Mouse (Mus musculus): ENCODE data around the gene Gcnt2. TPM values are rescaled to one million over a fixed set of nuclear protein-coding genes. Genes with fewer than 3 reads are reported as not detected.

The Gcnt2 gene
- polyA plus RNA-seq, 1 experiment, result 57.5 TPM

DNA sequence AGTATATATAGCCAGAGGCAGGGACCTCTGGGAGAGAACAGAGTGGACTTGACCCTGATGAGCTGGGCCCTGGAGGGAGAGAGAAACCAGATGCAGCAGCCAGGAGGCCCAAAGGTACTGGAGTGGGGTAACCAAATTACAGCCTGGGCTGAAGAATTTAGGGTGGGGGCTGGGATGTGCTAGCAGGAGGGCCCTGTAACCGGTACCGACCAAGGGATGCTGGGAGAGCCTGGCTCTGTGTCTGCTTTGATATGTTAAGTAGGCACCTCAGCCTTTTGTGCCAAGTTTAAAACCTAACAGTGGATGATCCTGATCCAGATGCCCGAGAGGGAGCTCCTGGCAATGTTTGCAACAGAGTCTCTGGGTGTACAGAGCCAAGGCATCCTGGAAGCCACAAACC, 84.8 kb downstream of the Gcnt2 start:
- Histone ChIP-seq H3K4me1 (ENCODE audit: control insufficient read depth, insufficient read depth, low read length) (peaks cover 12% of the 10 kb centered on the region), H3K9me3 (replicated peaks; ENCODE audit: control insufficient read depth, insufficient read depth, low read length, poor library complexity, severe bottlenecking) (no peaks in the 10 kb centered on the region), H3K36me3 (ENCODE audit: control insufficient read depth, insufficient read depth, low read length, poor library complexity, severe bottlenecking) (peaks cover 9% of the 10 kb centered on the region), H3K9ac (ENCODE audit: low read depth, poor library complexity, severe bottlenecking) (peak overlapping the region; percentile 27), H3K27ac (ENCODE audit: insufficient read depth, low read length) (peak overlapping the region; percentile 83), H3K27me3 (ENCODE audit: control insufficient read depth, insufficient read depth, low read length, poor library complexity, severe bottlenecking) (no peaks in the 10 kb centered on the region), H3K4me3 (ENCODE audit: low read depth, low read length) (peak overlapping the region; percentile 33)
- TF ChIP-seq CTCF (IDR thresholded peaks at IDR 0.05; ENCODE audit: low read depth, low read length) (no peak), POLR2A (IDR thresholded peaks at IDR 0.05; ENCODE audit: insufficient read depth, low read length) (no peak), EP300 (IDR thresholded peaks at IDR 0.05; ENCODE audit: insufficient read depth, low read depth, low read length) (peak; percentile 88)

DNA sequence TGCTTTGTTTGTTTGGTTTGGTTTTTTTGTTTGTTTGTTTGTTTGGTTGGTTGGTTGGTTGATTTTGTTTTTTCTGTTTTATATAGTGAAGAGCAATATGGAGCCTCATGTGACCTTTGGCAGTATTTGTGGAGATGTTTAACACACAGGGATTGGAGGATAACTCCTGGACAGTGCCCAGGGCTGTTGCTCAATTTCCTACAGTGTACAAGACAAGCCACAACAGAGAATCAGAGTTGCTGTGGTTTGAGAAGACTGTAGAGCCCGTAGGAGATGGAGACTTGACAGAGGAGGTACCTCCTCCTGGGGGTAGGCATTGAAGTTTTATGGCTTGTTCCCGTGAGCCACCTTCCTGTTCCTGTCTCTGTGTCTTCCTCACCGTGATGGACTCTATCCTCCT, 87.0 kb downstream of the Gcnt2 start:
- no peak for TF ChIP-seq CTCF (IDR thresholded peaks at IDR 0.05; ENCODE audit: low read depth, low read length)
- no peak for TF ChIP-seq EP300 (IDR thresholded peaks at IDR 0.05; ENCODE audit: insufficient read depth, low read depth, low read length)
- TF ChIP-seq POLR2A (IDR thresholded peaks at IDR 0.05; ENCODE audit: insufficient read depth, low read length), result no peak
- no peaks in the 10 kb centered on the region for H3K27me3 ChIP-seq (ENCODE audit: control insufficient read depth, insufficient read depth, low read length, poor library complexity, severe bottlenecking)
- no peak overlapping the region for H3K9ac ChIP-seq (ENCODE audit: low read depth, poor library complexity, severe bottlenecking)
- no peak overlapping the region for H3K4me3 ChIP-seq (ENCODE audit: low read depth, low read length)
- H3K27ac ChIP-seq (ENCODE audit: insufficient read depth, low read length), result no peak overlapping the region
- peaks cover 9% of the 10 kb centered on the region for H3K36me3 ChIP-seq (ENCODE audit: control insufficient read depth, insufficient read depth, low read length, poor library complexity, severe bottlenecking)
- H3K4me1 ChIP-seq (ENCODE audit: control insufficient read depth, insufficient read depth, low read length), result peaks cover 7% of the 10 kb centered on the region
- no peaks in the 10 kb centered on the region for H3K9me3 ChIP-seq (replicated peaks; ENCODE audit: control insufficient read depth, insufficient read depth, low read length, poor library complexity, severe bottlenecking)

DNA sequence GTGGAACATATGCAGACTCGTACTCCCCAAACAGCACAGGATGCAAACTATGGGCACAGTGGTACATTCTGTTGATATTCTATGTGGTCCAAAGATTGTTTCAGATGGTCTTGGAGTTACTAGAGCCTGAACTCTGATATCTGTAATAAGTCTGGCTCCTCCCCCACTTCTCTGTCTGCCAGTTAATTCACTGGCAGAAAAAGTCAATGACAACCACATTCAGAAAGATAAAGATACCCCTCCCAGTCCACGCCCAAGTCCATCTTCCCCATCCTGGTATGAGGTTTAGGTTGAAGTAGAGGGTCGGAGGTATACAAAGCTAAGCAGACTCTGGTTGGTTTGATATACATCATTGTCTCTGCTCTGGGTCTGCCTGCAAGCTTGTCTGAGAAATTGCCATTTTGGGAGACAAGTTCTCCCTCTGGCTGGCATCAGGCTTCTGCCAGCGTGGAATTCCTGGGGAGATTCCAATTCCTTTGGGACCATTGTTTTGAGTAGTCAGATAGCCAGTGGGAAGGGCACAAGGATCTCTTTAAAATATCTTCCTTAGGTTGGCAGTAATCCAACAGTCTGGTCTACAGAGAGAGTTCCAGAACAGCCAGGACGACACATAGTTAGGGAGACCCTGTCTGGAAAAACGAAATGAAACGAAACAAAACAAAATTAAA, 88.1 kb downstream of the Gcnt2 start:
- H3K9ac ChIP-seq (ENCODE audit: low read depth, poor library complexity, severe bottlenecking), result no peak overlapping the region; the same call in 1 of the 2 replicates
- no peaks in the 10 kb centered on the region for H3K9me3 ChIP-seq (replicated peaks; ENCODE audit: control insufficient read depth, insufficient read depth, low read length, poor library complexity, severe bottlenecking)
- TF ChIP-seq POLR2A (IDR thresholded peaks at IDR 0.05; ENCODE audit: insufficient read depth, low read length), result no peak
- no peak for TF ChIP-seq CTCF (IDR thresholded peaks at IDR 0.05; ENCODE audit: low read depth, low read length)
- no peak for TF ChIP-seq EP300 (IDR thresholded peaks at IDR 0.05; ENCODE audit: insufficient read depth, low read depth, low read length)
- H3K27me3 ChIP-seq (ENCODE audit: control insufficient read depth, insufficient read depth, low read length, poor library complexity, severe bottlenecking), result no peaks in the 10 kb centered on the region
- H3K4me3 ChIP-seq (ENCODE audit: low read depth, low read length), result no peak overlapping the region
- peak overlapping the region; percentile 14; the same call in 1 of the 2 replicates for H3K27ac ChIP-seq (ENCODE audit: insufficient read depth, low read length)
- H3K36me3 ChIP-seq (ENCODE audit: control insufficient read depth, insufficient read depth, low read length, poor library complexity, severe bottlenecking), result peaks cover 9% of the 10 kb centered on the region
- H3K4me1 ChIP-seq (ENCODE audit: control insufficient read depth, insufficient read depth, low read length), result peaks cover 10% of the 10 kb centered on the region

DNA sequence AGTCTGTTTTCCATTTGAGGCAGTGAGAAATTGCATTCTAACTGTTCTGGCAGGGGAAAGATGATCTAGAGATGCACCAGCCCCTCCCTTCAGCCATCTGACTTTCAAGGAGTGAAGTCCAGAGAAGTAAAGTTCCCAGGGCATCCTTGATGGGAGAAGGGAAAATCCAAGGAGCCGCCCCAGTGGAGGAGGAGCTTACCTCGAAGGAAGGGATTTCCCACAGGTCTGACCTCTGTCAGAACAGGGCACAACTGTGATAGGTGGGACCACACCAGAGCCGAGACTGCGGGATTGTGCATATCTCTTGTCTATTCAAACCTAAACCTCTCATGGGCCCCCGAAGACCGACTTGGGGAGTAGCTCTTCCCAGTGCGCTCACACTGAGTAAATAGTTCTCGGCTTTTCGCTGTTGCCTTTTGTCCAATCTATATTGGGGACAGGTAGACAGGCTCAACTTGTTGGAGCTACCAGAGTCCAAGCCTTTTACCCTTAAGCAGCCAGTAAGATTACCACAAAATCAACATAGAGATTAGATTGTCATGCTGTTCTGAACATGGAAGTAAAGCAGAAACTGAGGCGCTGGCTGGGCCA, 91.9 kb downstream of the Gcnt2 start:
- Histone ChIP-seq H3K27me3 (ENCODE audit: control insufficient read depth, insufficient read depth, low read length, poor library complexity, severe bottlenecking) (no peaks in the 10 kb centered on the region), H3K4me1 (ENCODE audit: control insufficient read depth, insufficient read depth, low read length) (peaks cover 5% of the 10 kb centered on the region), H3K4me3 (ENCODE audit: low read depth, low read length) (no peak overlapping the region), H3K9ac (ENCODE audit: low read depth, poor library complexity, severe bottlenecking) (no peak overlapping the region), H3K27ac (ENCODE audit: insufficient read depth, low read length) (peak overlapping the region; percentile 46; the same call in 1 of the 2 replicates), H3K36me3 (ENCODE audit: control insufficient read depth, insufficient read depth, low read length, poor library complexity, severe bottlenecking) (peaks cover 18% of the 10 kb centered on the region), H3K9me3 (replicated peaks; ENCODE audit: control insufficient read depth, insufficient read depth, low read length, poor library complexity, severe bottlenecking) (no peaks in the 10 kb centered on the region)
- TF ChIP-seq POLR2A (IDR thresholded peaks at IDR 0.05; ENCODE audit: insufficient read depth, low read length), result no peak
- no peak for TF ChIP-seq CTCF (IDR thresholded peaks at IDR 0.05; ENCODE audit: low read depth, low read length)
- no peak for TF ChIP-seq EP300 (IDR thresholded peaks at IDR 0.05; ENCODE audit: insufficient read depth, low read depth, low read length)

DNA sequence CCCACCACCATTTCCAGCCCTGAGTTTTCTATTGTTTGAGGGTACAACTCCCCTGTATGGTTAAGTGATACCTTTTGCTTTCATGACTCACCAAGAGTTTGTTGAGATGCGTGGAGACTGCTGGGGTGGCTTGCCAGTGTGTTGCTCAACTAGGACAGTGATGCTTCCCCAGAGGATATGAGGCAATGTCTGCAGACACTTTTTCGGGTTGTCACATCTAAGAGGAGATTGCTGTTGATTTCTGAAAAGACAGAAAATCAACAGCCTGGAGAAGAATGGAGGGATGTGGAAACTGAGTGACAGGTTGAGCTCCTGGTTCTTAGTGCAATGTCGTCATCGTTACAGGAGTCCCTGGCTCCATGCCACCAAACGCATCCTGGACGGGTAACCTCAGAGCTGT, 93.7 kb downstream of the Gcnt2 start:
- peaks cover 3% of the 10 kb centered on the region for H3K4me1 ChIP-seq (ENCODE audit: control insufficient read depth, insufficient read depth, low read length)
- no peak overlapping the region for H3K9ac ChIP-seq (ENCODE audit: low read depth, poor library complexity, severe bottlenecking)
- no peaks in the 10 kb centered on the region for H3K9me3 ChIP-seq (replicated peaks; ENCODE audit: control insufficient read depth, insufficient read depth, low read length, poor library complexity, severe bottlenecking)
- TF ChIP-seq CTCF (IDR thresholded peaks at IDR 0.05; ENCODE audit: low read depth, low read length) (no peak), POLR2A (IDR thresholded peaks at IDR 0.05; ENCODE audit: insufficient read depth, low read length) (no peak), EP300 (IDR thresholded peaks at IDR 0.05; ENCODE audit: insufficient read depth, low read depth, low read length) (no peak)
- H3K4me3 ChIP-seq (ENCODE audit: low read depth, low read length), result no peak overlapping the region
- peaks cover 22% of the 10 kb centered on the region for H3K36me3 ChIP-seq (ENCODE audit: control insufficient read depth, insufficient read depth, low read length, poor library complexity, severe bottlenecking)
- H3K27me3 ChIP-seq (ENCODE audit: control insufficient read depth, insufficient read depth, low read length, poor library complexity, severe bottlenecking), result no peaks in the 10 kb centered on the region
- H3K27ac ChIP-seq (ENCODE audit: insufficient read depth, low read length), result no peak overlapping the region

DNA sequence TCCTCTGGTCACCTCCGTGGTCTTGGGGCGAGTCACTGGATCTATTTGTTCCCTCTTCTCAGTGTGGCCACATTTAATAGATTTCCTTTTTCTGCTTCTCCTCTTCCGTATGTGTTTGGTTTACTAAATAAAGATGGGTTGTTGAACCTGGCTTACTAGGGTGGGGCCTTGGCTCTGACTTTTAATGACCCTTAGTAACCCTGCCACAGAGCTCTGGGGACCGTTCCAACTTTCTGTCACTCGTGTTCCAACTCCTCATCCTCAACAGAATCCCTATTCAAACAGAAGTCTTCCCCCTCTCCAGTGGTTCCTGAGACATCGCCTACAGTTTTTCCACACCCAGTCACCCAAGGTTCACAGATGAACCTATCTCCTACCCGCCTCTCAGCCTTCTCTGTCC, 96.2 kb downstream of the Gcnt2 start:
- H3K4me3 ChIP-seq (ENCODE audit: low read depth, low read length), result no peak overlapping the region
- no peaks in the 10 kb centered on the region for H3K27me3 ChIP-seq (ENCODE audit: control insufficient read depth, insufficient read depth, low read length, poor library complexity, severe bottlenecking)
- H3K9me3 ChIP-seq (replicated peaks; ENCODE audit: control insufficient read depth, insufficient read depth, low read length, poor library complexity, severe bottlenecking), result no peaks in the 10 kb centered on the region
- H3K27ac ChIP-seq (ENCODE audit: insufficient read depth, low read length), result no peak overlapping the region
- peaks cover 37% of the 10 kb centered on the region for H3K36me3 ChIP-seq (ENCODE audit: control insufficient read depth, insufficient read depth, low read length, poor library complexity, severe bottlenecking)
- TF ChIP-seq CTCF (IDR thresholded peaks at IDR 0.05; ENCODE audit: low read depth, low read length) (no peak), POLR2A (IDR thresholded peaks at IDR 0.05; ENCODE audit: insufficient read depth, low read length) (no peak), EP300 (IDR thresholded peaks at IDR 0.05; ENCODE audit: insufficient read depth, low read depth, low read length) (no peak)
- H3K9ac ChIP-seq (ENCODE audit: low read depth, poor library complexity, severe bottlenecking), result no peak overlapping the region
- H3K4me1 ChIP-seq (ENCODE audit: control insufficient read depth, insufficient read depth, low read length), result peaks cover 3% of the 10 kb centered on the region

Measured in ES-Bruce4 (cell line).